Mouse (Mus musculus) liver, postnatal 0 days (tissue): ENCODE data around the gene Gabbr2.

Experiments
- CTCF ChIP-seq: sonication (generic); IDR thresholded peaks from 2 replicates; pipeline ENCODE4 v1.5.1; 2016; ENCODE audit warnings: antibody characterized with exemption, low read depth
- EP300 ChIP-seq: IDR thresholded peaks from 2 replicates; pipeline ENCODE4 v1.6.1; 2016; ENCODE audit warnings: antibody characterized with exemption, low read depth, mild to moderate bottlenecking

GRCm38 (mm10) chr4:46967981-46968380 is 23.7 kb downstream of the Gabbr2 start:
- TF ChIP-seq CTCF (no peak), EP300 (no peak)
